Mouse (Mus musculus) embryonic facial prominence, embryonic 10.5 days (tissue): Measurements from ENCODE around the gene Tmem132d. TPM values are rescaled to one million over a fixed set of nuclear protein-coding genes. Genes with fewer than 3 reads are reported as not detected.
A peak's percentile ranks its signal among the peaks of the same experiment; 100 is the strongest.

Experiments used
- DNase-seq: peaks from one replicate; pipeline ENCODE4 v3.0.0-alpha.2; 2017; ENCODE audit warnings: low spot score
- H3K27ac ChIP-seq: fragments of 300-500 bp; sonication (generic); replicated peaks from 2 replicates; pipeline ENCODE4 v1.5.1; 2016; ENCODE audit warnings: mild to moderate bottlenecking
- H3K27me3 ChIP-seq: fragments of 300-500 bp; sonication (generic); replicated peaks from 2 replicates; pipeline ENCODE4 v1.6.1; 2016; ENCODE audit warnings: low read depth, mild to moderate bottlenecking; ENCODE audit not compliant: poor library complexity, severe bottlenecking
- H3K36me3 ChIP-seq: fragments of 300-500 bp; sonication (generic); replicated peaks from 2 replicates; pipeline ENCODE4 v1.6.1; 2016; ENCODE audit warnings: mild to moderate bottlenecking, moderate library complexity
- H3K4me1 ChIP-seq: fragments of 300-500 bp; sonication (generic); 2 replicates; pipeline ENCODE4 v1.6.1; 2016
- H3K4me3 ChIP-seq: fragments of 300-500 bp; sonication (generic); 2 replicates; pipeline ENCODE4 v1.5.1; 2016; ENCODE audit warnings: mild to moderate bottlenecking, moderate library complexity
- H3K9me3 ChIP-seq: fragments of 300-500 bp; sonication (generic); 2 replicates; pipeline ENCODE4 v1.6.1; 2016; ENCODE audit warnings: mild to moderate bottlenecking
- WGBS: fragments of 180-500 bp; shearing (Covaris S2); methylation state at CpG from one replicate; pipeline ENCODE4 v1.1.7; 2016; 5-methylcytosine and 5-hydroxymethylcytosine counted together
- polyA plus RNA-seq: library from polyadenylated mRNA; unstranded; fragments of >200 nt; fragmentation: Nextera tagmentation; extraction: Ambion mirVana; gene quantifications from 2 replicates; pipeline ENCODE4 v1.2.1, GENCODE M21; 2016

Tmem132d gene
- polyA plus RNA-seq, 1 experiment from 2014 or later, result 0.85 TPM

DNA sequence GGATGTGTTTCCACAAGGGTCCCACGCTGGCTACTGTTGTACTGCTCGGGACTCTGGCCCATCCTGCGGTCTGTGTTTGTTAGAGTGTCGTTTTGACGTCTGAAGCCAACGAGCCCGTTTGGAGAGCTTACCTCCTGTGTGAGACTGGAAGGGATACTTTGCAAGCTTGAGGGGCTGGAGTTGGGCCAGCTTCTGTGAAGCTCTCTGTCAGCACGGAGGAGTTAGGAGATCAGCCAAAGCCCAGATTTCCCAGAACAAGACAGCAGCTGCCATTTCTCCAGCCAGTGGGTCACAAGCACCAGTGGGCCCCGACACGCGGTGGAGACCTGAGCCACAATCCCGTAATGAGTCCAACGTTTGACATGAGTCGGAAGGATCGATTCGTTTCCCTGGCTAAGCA, 5.2 kb upstream of the Tmem132d start:
- 83% methylated on average over 16 of the region's 16 CpGs for WGBS
- Histone ChIP-seq H3K4me1 (peaks cover 7% of the 10 kb centered on the region), H3K4me3 (no peak overlapping the region), H3K36me3 (no peaks in the 10 kb centered on the region), H3K9me3 (no peaks in the 10 kb centered on the region), H3K27ac (no peak overlapping the region), H3K27me3 (peaks cover 87% of the 10 kb centered on the region)
- no peak for DNase-seq

- peak; percentile 75 for DNase-seq
- H3K4me3 ChIP-seq, result no peak overlapping the region
- H3K27ac ChIP-seq, result no peak overlapping the region
- WGBS, result 18% methylated on average over 9 of the region's 9 CpGs
- H3K4me1 ChIP-seq, result peaks cover 18% of the 10 kb centered on the region
- no peaks in the 10 kb centered on the region for H3K9me3 ChIP-seq
- peaks cover 87% of the 10 kb centered on the region for H3K27me3 ChIP-seq
- H3K36me3 ChIP-seq, result no peaks in the 10 kb centered on the region
Measured at GRCm38 (mm10) chr5:128436909-128437308, 4.0 kb upstream of the Tmem132d start.

- Histone ChIP-seq H3K4me1 (peaks cover 16% of the 10 kb centered on the region), H3K27ac (no peak overlapping the region), H3K4me3 (no peak overlapping the region), H3K9me3 (no peaks in the 10 kb centered on the region), H3K36me3 (no peaks in the 10 kb centered on the region), H3K27me3 (peaks cover 87% of the 10 kb centered on the region)
- DNase-seq, result no peak
- WGBS, result 76% methylated on average over 5 of the region's 5 CpGs
Measured at GRCm38 (mm10) chr5:128435683-128436082, 2.8 kb upstream of the Tmem132d start.

- Histone ChIP-seq H3K27ac (no peak overlapping the region), H3K4me3 (no peak overlapping the region), H3K4me1 (peaks cover 16% of the 10 kb centered on the region), H3K9me3 (no peaks in the 10 kb centered on the region), H3K27me3 (peaks cover 98% of the 10 kb centered on the region), H3K36me3 (no peaks in the 10 kb centered on the region)
- WGBS, result 37% methylated on average over 9 of the region's 9 CpGs
- DNase-seq, result no peak
Measured at GRCm38 (mm10) chr5:128433786-128434185, 909 bp upstream of the Tmem132d start.

DNA sequence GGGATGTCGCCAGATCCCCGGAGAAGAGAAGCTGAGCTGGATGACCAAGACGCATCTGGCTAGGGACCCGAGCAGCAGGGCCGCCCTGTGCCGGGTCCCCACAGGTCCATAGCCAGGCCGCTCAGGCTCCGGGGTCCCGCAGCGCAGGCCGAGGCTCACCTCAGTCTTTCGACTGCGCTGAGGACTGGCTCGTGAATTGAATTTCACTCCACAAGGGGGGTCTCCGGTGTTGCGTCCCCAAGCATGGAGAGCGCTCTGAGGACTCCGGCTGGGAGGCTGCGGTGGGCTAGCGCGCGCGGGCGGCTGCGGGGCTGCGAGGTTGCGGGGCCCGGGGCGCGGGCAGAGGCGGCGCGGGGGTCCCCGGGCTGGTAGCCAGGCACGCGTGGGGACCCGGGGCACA, 455 bp downstream of the Tmem132d start:
- H3K4me3 ChIP-seq, result peak overlapping the region; percentile 62
- H3K27ac ChIP-seq, result 0 out of 2 replicates have a peak overlapping the region, but pooled peaks have one; percentile 10
- DNase-seq, result peak; percentile 34
- H3K27me3 ChIP-seq, result peaks cover 86% of the 10 kb centered on the region
- 1% methylated on average over 37 of the region's 37 CpGs for WGBS
- H3K9me3 ChIP-seq, result no peaks in the 10 kb centered on the region
- H3K36me3 ChIP-seq, result no peaks in the 10 kb centered on the region
- peaks cover 16% of the 10 kb centered on the region for H3K4me1 ChIP-seq

DNA sequence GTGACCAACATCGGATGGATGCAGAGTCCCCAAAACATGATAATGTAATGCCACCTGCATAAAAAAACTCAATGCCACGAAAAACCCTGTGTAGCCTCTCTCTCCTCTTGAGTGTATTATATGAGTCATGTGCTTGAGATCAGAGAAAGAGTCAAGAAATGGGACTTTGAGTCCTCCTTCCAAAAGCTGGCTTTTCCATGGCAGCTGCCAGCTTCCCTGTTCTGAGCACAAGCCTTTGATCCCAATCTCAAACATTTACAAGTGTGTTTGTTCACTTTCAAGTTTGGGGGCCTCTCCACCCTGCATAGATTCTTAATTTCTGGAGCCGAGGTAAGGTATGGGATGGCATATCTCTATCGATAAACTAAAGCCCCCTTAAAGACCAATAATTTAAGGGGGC, 8.2 kb downstream of the Tmem132d start:
- Histone ChIP-seq H3K9me3 (peaks cover 3% of the 10 kb centered on the region), H3K27me3 (peaks cover 10% of the 10 kb centered on the region), H3K27ac (no peak overlapping the region), H3K4me3 (no peak overlapping the region), H3K4me1 (no peaks in the 10 kb centered on the region), H3K36me3 (no peaks in the 10 kb centered on the region)
- DNase-seq, result no peak
- 84% methylated on average over 4 of the region's 4 CpGs for WGBS

DNA sequence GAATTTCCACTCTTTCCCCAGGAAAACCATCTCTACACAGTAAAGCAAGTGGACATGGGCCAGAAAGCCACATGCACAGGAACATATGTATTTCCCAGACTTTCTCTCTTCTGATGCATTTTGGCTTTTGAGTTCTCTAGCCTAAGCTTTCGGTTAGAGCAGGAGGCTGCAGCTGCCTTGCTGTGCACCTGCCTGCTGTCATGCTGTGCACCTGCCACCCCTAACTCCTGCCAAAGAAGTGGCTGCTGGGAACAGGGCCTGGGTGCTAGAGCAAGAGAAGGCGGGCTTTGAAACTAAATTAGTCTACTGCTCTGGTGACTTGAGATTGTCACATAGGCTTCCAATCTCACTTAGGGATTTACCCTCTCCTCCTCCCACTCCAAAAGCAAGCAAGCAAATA, 8.7 kb downstream of the Tmem132d start:
- 85% methylated on average over 2 of the region's 2 CpGs for WGBS
- no peak overlapping the region for H3K27ac ChIP-seq
- no peak for DNase-seq
- H3K9me3 ChIP-seq, result peaks cover 3% of the 10 kb centered on the region
- H3K4me3 ChIP-seq, result no peak overlapping the region
- no peaks in the 10 kb centered on the region for H3K4me1 ChIP-seq
- H3K27me3 ChIP-seq, result peaks cover 6% of the 10 kb centered on the region
- H3K36me3 ChIP-seq, result no peaks in the 10 kb centered on the region

GRCm38 (mm10) chr5:128422090-128422489, 10.8 kb downstream of the Tmem132d start:
- Histone ChIP-seq H3K36me3 (no peaks in the 10 kb centered on the region), H3K9me3 (peaks cover 3% of the 10 kb centered on the region), H3K4me3 (no peak overlapping the region), H3K4me1 (no peaks in the 10 kb centered on the region), H3K27ac (no peak overlapping the region), H3K27me3 (no peaks in the 10 kb centered on the region)
- 91% methylated on average over 2 of the region's 2 CpGs for WGBS
- no peak for DNase-seq

GRCm38 (mm10) chr5:128418149-128418710, 14.6 kb downstream of the Tmem132d start:
- Histone ChIP-seq H3K27me3 (no peaks in the 10 kb centered on the region), H3K9me3 (peaks cover 3% of the 10 kb centered on the region), H3K4me3 (no peak overlapping the region), H3K4me1 (no peaks in the 10 kb centered on the region), H3K36me3 (no peaks in the 10 kb centered on the region), H3K27ac (no peak overlapping the region)
- 66% methylated on average over 11 of the region's 11 CpGs for WGBS
- no peak for DNase-seq

- 75% methylated on average over 8 of the region's 8 CpGs for WGBS
- no peaks in the 10 kb centered on the region for H3K36me3 ChIP-seq
- H3K9me3 ChIP-seq, result no peaks in the 10 kb centered on the region
- no peaks in the 10 kb centered on the region for H3K27me3 ChIP-seq
- H3K27ac ChIP-seq, result no peak overlapping the region
- no peak overlapping the region for H3K4me3 ChIP-seq
- no peaks in the 10 kb centered on the region for H3K4me1 ChIP-seq
- DNase-seq, result no peak
Measured at GRCm38 (mm10) chr5:128414056-128414455, 18.8 kb downstream of the Tmem132d start.

GRCm38 (mm10) chr5:128412306-128412705, 20.6 kb downstream of the Tmem132d start:
- H3K9me3 ChIP-seq, result no peaks in the 10 kb centered on the region
- no peak overlapping the region for H3K4me3 ChIP-seq
- DNase-seq, result no peak
- 73% methylated on average over 6 of the region's 6 CpGs for WGBS
- H3K27ac ChIP-seq, result no peak overlapping the region
- H3K4me1 ChIP-seq, result no peaks in the 10 kb centered on the region
- H3K36me3 ChIP-seq, result no peaks in the 10 kb centered on the region
- no peaks in the 10 kb centered on the region for H3K27me3 ChIP-seq

GRCm38 (mm10) chr5:128407546-128407945, 25.3 kb downstream of the Tmem132d start:
- no peaks in the 10 kb centered on the region for H3K36me3 ChIP-seq
- H3K4me1 ChIP-seq, result no peaks in the 10 kb centered on the region
- no peak overlapping the region for H3K4me3 ChIP-seq
- no peaks in the 10 kb centered on the region for H3K27me3 ChIP-seq
- 0 out of 2 replicates have a peak, but pooled peaks cover 6% of the 10 kb centered on the region for H3K9me3 ChIP-seq
- no peak for DNase-seq
- no peak overlapping the region for H3K27ac ChIP-seq
- WGBS, result 85% methylated on average over 9 of the region's 9 CpGs

DNA sequence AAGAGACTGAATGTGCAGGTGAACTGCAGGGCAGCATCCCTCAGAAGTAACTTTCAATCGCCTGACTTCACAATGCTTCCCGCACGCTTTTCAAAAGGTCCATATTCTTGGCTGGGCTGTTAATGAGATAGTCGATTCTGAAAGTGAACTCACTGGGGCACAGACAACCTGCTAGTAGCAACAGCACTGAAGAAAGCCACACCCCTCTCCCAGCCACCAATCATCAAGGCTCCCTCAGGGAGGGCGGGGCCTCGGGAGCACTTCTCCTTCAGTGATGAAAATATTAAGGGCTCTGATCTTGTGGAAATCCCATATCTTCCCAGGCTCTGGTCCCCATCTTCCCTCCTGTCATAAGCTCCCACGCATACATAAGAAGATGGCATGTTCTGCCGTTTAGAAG, 27.8 kb downstream of the Tmem132d start:
- 0 out of 2 replicates have a peak, but pooled peaks cover 6% of the 10 kb centered on the region for H3K9me3 ChIP-seq
- H3K36me3 ChIP-seq, result no peaks in the 10 kb centered on the region
- no peak overlapping the region for H3K27ac ChIP-seq
- H3K27me3 ChIP-seq, result no peaks in the 10 kb centered on the region
- H3K4me1 ChIP-seq, result no peaks in the 10 kb centered on the region
- no peak for DNase-seq
- WGBS, result 91% methylated on average over 8 of the region's 8 CpGs
- H3K4me3 ChIP-seq, result no peak overlapping the region
